Mouse (Mus musculus): Measurements from ENCODE around the gene Pth1r. TPM values are rescaled to one million over a fixed set of nuclear protein-coding genes. Genes with fewer than 3 reads are reported as not detected.

Pth1r gene
- polyA plus RNA-seq, 1 experiment from 2014 or later: 21.9 TPM

DNA sequence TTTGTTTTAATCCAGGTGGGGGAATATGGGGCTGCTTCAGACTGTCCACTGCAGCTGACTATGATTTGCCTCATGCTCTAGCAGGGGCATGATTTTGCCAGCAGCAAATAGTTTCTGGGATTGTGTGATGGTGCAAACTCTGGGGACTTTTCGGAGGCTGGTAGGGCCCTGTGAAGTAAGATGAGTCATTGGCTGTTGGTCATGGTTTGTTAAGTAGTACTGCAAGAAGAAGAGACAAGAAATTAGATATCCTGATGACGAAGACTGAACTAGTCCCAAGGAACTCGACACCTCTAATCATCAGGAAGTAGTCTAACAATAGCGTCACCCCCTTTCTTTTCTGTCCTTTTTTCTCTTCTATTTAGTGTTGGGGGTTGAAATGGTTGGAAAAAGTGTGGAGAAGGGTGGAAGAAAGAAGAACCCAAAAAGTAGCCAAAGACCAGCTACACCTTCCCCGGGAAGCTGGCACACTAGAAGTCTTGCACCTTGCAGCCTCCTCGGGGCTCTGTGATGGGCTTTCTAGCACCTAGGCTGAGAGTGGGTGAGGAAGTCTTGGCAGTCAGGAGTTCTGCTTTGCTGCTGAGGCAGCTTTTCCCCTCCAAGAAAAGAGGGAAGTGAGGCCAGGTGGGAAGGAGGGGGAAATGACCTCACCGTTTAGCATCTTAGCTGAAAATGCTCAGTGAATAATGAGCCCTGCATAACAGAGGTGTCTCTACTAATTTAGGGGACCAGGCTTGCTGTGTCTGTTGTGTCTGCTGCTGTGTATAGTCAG, 66.0 kb downstream of the Pth1r start:
- Histone ChIP-seq H3K36me3 (ENCODE audit: control insufficient read depth, insufficient read depth, low read length) (no peaks in the 10 kb centered on the region), H3K4me1 (replicated peaks; ENCODE audit: control insufficient read depth, insufficient read depth, low read length) (peaks cover 14% of the 10 kb centered on the region), H3K9me3 (ENCODE audit: control insufficient read depth, low read length) (no peaks in the 10 kb centered on the region), H3K4me2 (replicated peaks; ENCODE audit: low read depth, low read length) (no peak overlapping the region), H3K9ac (ENCODE audit: low read depth, low read length) (no peak overlapping the region), H3K4me3 (ENCODE audit: low read depth, low read length) (no peak overlapping the region), H3K27ac (ENCODE audit: low read depth, low read length) (0 out of 2 replicates have a peak overlapping the region, but pooled peaks have one; percentile 13), H3K27me3 (ENCODE audit: control insufficient read depth, insufficient read depth, low read length) (no peaks in the 10 kb centered on the region)
- DNase-seq (ENCODE audit: low spot score) (no peak), ATAC-seq (ENCODE audit: low FRiP score) (no peak)
- 80% methylated on average over 7 of the region's 7 CpGs for WGBS

DNA sequence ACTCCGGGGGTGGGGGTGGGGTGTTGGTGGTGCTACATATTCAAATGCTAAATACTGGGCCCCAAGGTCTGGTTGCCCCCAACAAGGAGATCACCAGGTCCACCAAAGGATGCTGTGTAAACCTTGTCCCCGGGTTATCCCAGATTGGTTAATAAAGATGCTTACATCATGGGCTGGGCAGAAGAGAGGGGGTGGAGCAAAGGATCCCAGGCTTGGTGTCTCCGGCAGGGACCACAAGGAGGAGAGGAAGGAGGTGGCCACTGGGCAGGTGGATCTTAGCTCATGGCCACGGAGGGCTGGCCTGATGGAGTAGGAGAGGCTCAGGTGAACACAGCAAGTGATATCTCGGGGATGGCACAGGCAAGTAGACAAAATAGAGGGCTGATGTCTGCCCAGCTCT, 68.1 kb downstream of the Pth1r start:
- no peaks in the 10 kb centered on the region for H3K36me3 ChIP-seq (ENCODE audit: control insufficient read depth, insufficient read depth, low read length)
- no peak overlapping the region for H3K27ac ChIP-seq (ENCODE audit: low read depth, low read length)
- no peak overlapping the region for H3K9ac ChIP-seq (ENCODE audit: low read depth, low read length)
- H3K4me2 ChIP-seq (replicated peaks; ENCODE audit: low read depth, low read length): no peak overlapping the region
- H3K27me3 ChIP-seq (ENCODE audit: control insufficient read depth, insufficient read depth, low read length): no peaks in the 10 kb centered on the region
- 68% methylated on average over 5 of the region's 5 CpGs for WGBS
- DNase-seq (ENCODE audit: low spot score) (no peak), ATAC-seq (ENCODE audit: low FRiP score) (no peak)
- H3K9me3 ChIP-seq (ENCODE audit: control insufficient read depth, low read length): no peaks in the 10 kb centered on the region
- peaks cover 5% of the 10 kb centered on the region for H3K4me1 ChIP-seq (replicated peaks; ENCODE audit: control insufficient read depth, insufficient read depth, low read length)
- H3K4me3 ChIP-seq (ENCODE audit: low read depth, low read length): no peak overlapping the region

DNA sequence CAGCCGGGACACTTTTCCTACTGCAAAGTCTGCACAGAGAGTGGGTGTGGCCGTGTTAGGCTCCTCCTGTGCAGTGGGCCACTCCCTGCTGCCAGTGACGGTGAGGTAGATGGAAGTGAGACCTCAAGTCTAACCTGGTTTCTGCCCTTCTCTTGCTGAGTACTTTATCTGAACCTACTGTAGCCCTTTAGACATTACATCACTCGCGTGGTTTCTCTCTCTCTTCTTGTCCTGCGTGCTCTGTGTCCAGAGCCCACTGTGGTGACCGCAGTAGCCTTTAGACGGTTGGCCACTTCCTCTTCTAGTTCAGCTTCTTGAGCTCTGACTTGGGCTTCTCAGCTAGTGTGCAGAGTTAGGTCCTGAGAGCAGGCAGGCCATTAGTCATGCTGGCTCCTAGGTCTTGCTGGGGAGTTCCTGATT, 70.4 kb downstream of the Pth1r start:
- Histone ChIP-seq H3K9ac (ENCODE audit: low read depth, low read length) (no peak overlapping the region), H3K4me1 (replicated peaks; ENCODE audit: control insufficient read depth, insufficient read depth, low read length) (no peaks in the 10 kb centered on the region), H3K4me2 (replicated peaks; ENCODE audit: low read depth, low read length) (no peak overlapping the region), H3K4me3 (ENCODE audit: low read depth, low read length) (no peak overlapping the region), H3K36me3 (ENCODE audit: control insufficient read depth, insufficient read depth, low read length) (no peaks in the 10 kb centered on the region), H3K27ac (ENCODE audit: low read depth, low read length) (no peak overlapping the region), H3K27me3 (ENCODE audit: control insufficient read depth, insufficient read depth, low read length) (no peaks in the 10 kb centered on the region), H3K9me3 (ENCODE audit: control insufficient read depth, low read length) (no peaks in the 10 kb centered on the region)
- no peak for DNase-seq (ENCODE audit: low spot score)
- ATAC-seq (ENCODE audit: low FRiP score): no peak
- 87% methylated on average over 8 of the region's 8 CpGs for whole genome bisulfite sequencing

DNA sequence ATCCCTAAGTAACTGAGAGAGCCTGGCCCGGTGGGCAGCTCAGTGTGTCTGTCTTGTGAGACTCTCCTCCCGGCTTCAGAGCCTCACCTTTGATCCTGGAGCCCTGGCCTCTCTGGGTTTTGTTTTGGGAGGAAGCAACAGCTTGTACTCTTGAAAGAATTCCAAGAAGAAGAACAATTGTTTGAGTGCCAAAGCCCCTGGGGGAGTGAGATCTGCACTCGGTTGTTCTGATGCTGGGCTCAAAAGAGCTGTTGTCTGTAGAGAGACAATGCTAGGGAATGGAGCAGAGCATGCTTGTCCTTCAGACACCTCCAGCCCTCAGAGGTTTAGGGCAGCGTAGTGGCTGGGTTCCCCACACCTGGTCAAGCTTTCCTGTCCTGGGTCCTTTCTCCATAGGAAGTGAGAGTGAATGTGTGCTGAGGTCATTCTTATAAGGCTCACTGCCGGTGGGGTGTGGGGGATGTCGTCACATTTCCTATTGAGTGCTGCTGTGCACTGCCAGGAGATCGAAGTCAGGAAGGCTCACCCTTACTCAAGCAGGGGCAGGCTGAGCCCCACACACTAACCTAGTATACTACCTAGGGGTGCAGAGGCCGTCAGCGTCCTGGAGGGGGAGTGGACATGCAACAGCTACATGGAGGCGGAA, 73.7 kb downstream of the Pth1r start:
- H3K27ac ChIP-seq (ENCODE audit: low read depth, low read length): 0 out of 2 replicates have a peak overlapping the region, but pooled peaks have one; percentile 13
- H3K4me2 ChIP-seq (replicated peaks; ENCODE audit: low read depth, low read length): no peak overlapping the region
- no peak for ATAC-seq (ENCODE audit: low FRiP score)
- no peak overlapping the region for H3K4me3 ChIP-seq (ENCODE audit: low read depth, low read length)
- H3K9ac ChIP-seq (ENCODE audit: low read depth, low read length): no peak overlapping the region
- H3K9me3 ChIP-seq (ENCODE audit: control insufficient read depth, low read length): no peaks in the 10 kb centered on the region
- no peak for DNase-seq (ENCODE audit: low spot score)
- WGBS: 61% methylated on average over 10 of the region's 10 CpGs
- H3K4me1 ChIP-seq (replicated peaks; ENCODE audit: control insufficient read depth, insufficient read depth, low read length): no peaks in the 10 kb centered on the region
- H3K36me3 ChIP-seq (ENCODE audit: control insufficient read depth, insufficient read depth, low read length): no peaks in the 10 kb centered on the region
- no peaks in the 10 kb centered on the region for H3K27me3 ChIP-seq (ENCODE audit: control insufficient read depth, insufficient read depth, low read length)

DNA sequence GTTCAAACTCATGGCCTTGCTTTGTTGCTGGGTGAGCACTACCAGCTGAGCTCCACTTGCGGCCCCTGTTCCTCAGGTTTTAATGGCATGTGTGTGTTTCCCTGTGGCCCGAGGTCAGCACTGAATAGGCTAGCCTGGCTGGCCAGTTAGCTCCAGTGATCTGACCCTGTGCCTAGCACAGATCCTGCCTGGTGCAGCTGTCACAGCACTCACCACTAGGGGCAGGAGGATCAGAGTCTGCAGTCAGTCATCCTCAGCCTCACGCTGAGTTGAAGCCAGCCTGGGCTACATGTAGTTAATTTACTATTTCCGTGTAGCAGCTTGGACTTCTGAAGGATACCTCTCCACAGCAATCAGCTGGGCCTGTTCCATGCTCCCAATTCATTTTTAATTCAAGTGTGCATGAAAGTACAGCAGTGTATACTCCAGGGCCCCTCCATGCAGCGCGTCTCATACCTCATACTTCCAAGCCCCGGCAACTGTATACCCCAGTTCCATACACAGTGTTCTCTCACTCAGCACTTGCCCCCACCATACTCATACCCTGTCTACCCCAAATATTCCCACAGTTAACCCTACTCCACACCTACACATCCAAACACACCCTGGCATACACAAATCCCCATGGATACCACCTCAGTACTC, 74.4 kb downstream of the Pth1r start:
- no peak overlapping the region for H3K4me3 ChIP-seq (ENCODE audit: low read depth, low read length)
- no peaks in the 10 kb centered on the region for H3K36me3 ChIP-seq (ENCODE audit: control insufficient read depth, insufficient read depth, low read length)
- no peak overlapping the region for H3K4me2 ChIP-seq (replicated peaks; ENCODE audit: low read depth, low read length)
- H3K4me1 ChIP-seq (replicated peaks; ENCODE audit: control insufficient read depth, insufficient read depth, low read length): no peaks in the 10 kb centered on the region
- ATAC-seq (ENCODE audit: low FRiP score) (0 out of 2 replicates have a peak, but pooled peaks have one; percentile 33), DNase-seq (ENCODE audit: low spot score) (peak; percentile 44)
- no peaks in the 10 kb centered on the region for H3K9me3 ChIP-seq (ENCODE audit: control insufficient read depth, low read length)
- 0 out of 2 replicates have a peak overlapping the region, but pooled peaks have one; percentile 13 for H3K27ac ChIP-seq (ENCODE audit: low read depth, low read length)
- WGBS: 56% methylated on average over 7 of the region's 7 CpGs
- H3K27me3 ChIP-seq (ENCODE audit: control insufficient read depth, insufficient read depth, low read length): no peaks in the 10 kb centered on the region
- H3K9ac ChIP-seq (ENCODE audit: low read depth, low read length): no peak overlapping the region

Other genes starting within 250 kb of the Pth1r start
- 48.3 and 60.9 TPM in 2 replicates for gene Setd2, start 214.5 kb downstream of the Pth1r start, polyA plus RNA-seq (2014; fragmentation: Nextera tagmentation; extraction: Ambion mirVana)
- gene Nradd, start 122.7 kb downstream of the Pth1r start, polyA plus RNA-seq (2014; fragmentation: Nextera tagmentation; extraction: Ambion mirVana): 21.9 and 22.0 TPM in 2 replicates
- 1.9 and 2.4 TPM in 2 replicates for gene Nbeal2, start 93.0 kb downstream of the Pth1r start, polyA plus RNA-seq (2014; fragmentation: Nextera tagmentation; extraction: Ambion mirVana)
- gene Ccdc12, start 90.6 kb downstream of the Pth1r start, polyA plus RNA-seq (2014; fragmentation: Nextera tagmentation; extraction: Ambion mirVana): 141 and 145 TPM in 2 replicates
- 0.42 and 0.73 TPM in 2 replicates for gene Myl3, start 5.3 kb downstream of the Pth1r start, polyA plus RNA-seq (2014; fragmentation: Nextera tagmentation; extraction: Ambion mirVana)
- not detected in 2 replicates for gene Prss42, start 51.0 kb upstream of the Pth1r start, polyA plus RNA-seq (2014; fragmentation: Nextera tagmentation; extraction: Ambion mirVana)
- gene Prss44, start 66.8 kb upstream of the Pth1r start, polyA plus RNA-seq (2014; fragmentation: Nextera tagmentation; extraction: Ambion mirVana): not detected in 2 replicates
- not detected in 2 replicates for gene Prss43, start 79.5 kb upstream of the Pth1r start, polyA plus RNA-seq (2014; fragmentation: Nextera tagmentation; extraction: Ambion mirVana)
- 0.13 TPM in 1 of 2 replicates, not detected in the other for gene Prss45, start 87.4 kb upstream of the Pth1r start, polyA plus RNA-seq (2014; fragmentation: Nextera tagmentation; extraction: Ambion mirVana)
- gene Prss46, start 97.4 kb upstream of the Pth1r start, polyA plus RNA-seq (2014; fragmentation: Nextera tagmentation; extraction: Ambion mirVana): not detected in 2 replicates
- 0.14 and 0.31 TPM in 2 replicates for gene Prss50, start 110.8 kb upstream of the Pth1r start, polyA plus RNA-seq (2014; fragmentation: Nextera tagmentation; extraction: Ambion mirVana)
- gene Als2cl, start 132.7 kb upstream of the Pth1r start, polyA plus RNA-seq (2014; fragmentation: Nextera tagmentation; extraction: Ambion mirVana): 1.0 and 1.1 TPM in 2 replicates
- gene Tmie, start 133.0 kb upstream of the Pth1r start, polyA plus RNA-seq (2014; fragmentation: Nextera tagmentation; extraction: Ambion mirVana): 0.18 and 0.34 TPM in 2 replicates
- gene Fam240a, start 169.7 kb upstream of the Pth1r start, polyA plus RNA-seq (2014; fragmentation: Nextera tagmentation; extraction: Ambion mirVana): not detected in 2 replicates
- not detected in 2 replicates for gene Tdgf1, start 199.0 kb upstream of the Pth1r start, polyA plus RNA-seq (2014; fragmentation: Nextera tagmentation; extraction: Ambion mirVana)
- 0.06 and 0.21 TPM in 2 replicates for gene Lrrc2, start 204.4 kb upstream of the Pth1r start, polyA plus RNA-seq (2014; fragmentation: Nextera tagmentation; extraction: Ambion mirVana)
- 0.21 TPM in 1 of 2 replicates, not detected in the other for gene Rtp3, start 243.4 kb upstream of the Pth1r start, polyA plus RNA-seq (2014; fragmentation: Nextera tagmentation; extraction: Ambion mirVana)

Measured in hindbrain, embryonic 11.5 days (tissue).